Mouse (Mus musculus) liver, embryonic 14.5 days (tissue): ENCODE measurements around the gene Heatr6.

Experiments used
- CTCF ChIP-seq: IDR thresholded peaks from 2 replicates; pipeline ENCODE4 v1.5.1; 2016; ENCODE audit warnings: antibody characterized with exemption, low read depth, control low read depth
- EP300 ChIP-seq: IDR thresholded peaks from 2 replicates; pipeline ENCODE4 v1.6.1; 2016; ENCODE audit warnings: antibody characterized with exemption, low read depth

GRCm38 (mm10) chr11:83832389-83832788 lies 78.9 kb downstream of the Heatr6 start:
- no peak for TF ChIP-seq EP300
- peak; percentile 87 for TF ChIP-seq CTCF
